Mouse (Mus musculus) splenic B cell, adult 2 months (primary cell): ENCODE data around the gene Tmem269.

Experiments
- DNase-seq: peaks from one replicate; pipeline ENCODE4 v3.0.0-alpha.2; 2011; ENCODE audit warnings: low read depth, low spot score
- H3K27me3 ChIP-seq: 2 replicates; pipeline ENCODE4 v1.6.1; 2012; ENCODE audit warnings: mild to moderate bottlenecking, low read length, moderate library complexity, mixed read lengths; ENCODE audit not compliant: control insufficient read depth, poor library complexity, insufficient read depth, severe bottlenecking
- H3K36me3 ChIP-seq: 2 replicates; pipeline ENCODE4 v1.6.1; 2012; ENCODE audit warnings: mild to moderate bottlenecking, low read length, moderate library complexity, mixed read lengths; ENCODE audit not compliant: control insufficient read depth, poor library complexity, insufficient read depth, severe bottlenecking

Tmem269 gene

DNA sequence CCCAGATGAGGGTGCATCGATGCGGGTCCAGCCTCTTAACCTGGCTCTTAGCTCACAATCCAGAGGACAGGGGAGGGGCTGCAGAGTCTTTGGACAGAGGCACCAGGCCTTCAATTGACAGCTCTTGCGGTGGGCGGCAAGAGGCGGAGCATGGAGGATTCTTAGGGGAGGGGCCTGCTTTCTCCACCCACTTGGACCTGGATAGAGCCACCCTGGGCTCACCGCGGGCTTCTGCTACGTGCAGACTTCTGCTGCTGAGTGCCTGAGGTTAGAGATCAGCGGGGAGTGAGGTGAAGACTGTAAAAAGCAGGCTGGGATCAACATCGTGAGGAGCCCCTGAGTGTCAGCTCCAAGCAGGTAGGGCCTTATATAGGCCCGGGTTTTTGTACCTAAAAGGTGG is at the start of gene Tmem269:
Tmem269 (minus strand) TSS at position 49 of the 400 bp plus-strand sequence.
- no peak for DNase-seq
- no peaks in the 10 kb centered on the region for H3K36me3 ChIP-seq
- no peaks in the 10 kb centered on the region for H3K27me3 ChIP-seq

DNA sequence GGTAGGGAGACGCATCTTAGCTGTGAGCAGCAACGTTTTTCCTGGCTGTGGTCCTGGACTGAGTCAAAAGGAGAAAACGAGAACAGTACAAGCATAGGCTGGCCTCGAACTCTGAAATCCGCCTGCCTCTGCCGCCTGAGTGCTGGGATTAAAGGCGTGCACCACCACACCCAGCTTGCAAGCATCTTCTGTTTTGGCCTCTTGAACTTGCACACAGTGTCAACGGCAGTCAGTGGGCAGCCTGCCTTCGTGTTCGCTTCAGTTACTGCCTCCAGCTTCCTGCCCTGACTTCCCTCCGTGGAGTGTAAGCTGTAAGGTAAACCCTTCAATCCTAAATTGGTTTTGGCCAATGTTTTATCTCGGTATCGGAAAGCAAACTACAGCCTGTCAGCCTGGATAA is 48.6 kb upstream of the Tmem269 start:
- no peak for DNase-seq
- peaks cover 2% of the 10 kb centered on the region; the same call in 1 of the 2 replicates for H3K36me3 ChIP-seq
- no peaks in the 10 kb centered on the region for H3K27me3 ChIP-seq

DNA sequence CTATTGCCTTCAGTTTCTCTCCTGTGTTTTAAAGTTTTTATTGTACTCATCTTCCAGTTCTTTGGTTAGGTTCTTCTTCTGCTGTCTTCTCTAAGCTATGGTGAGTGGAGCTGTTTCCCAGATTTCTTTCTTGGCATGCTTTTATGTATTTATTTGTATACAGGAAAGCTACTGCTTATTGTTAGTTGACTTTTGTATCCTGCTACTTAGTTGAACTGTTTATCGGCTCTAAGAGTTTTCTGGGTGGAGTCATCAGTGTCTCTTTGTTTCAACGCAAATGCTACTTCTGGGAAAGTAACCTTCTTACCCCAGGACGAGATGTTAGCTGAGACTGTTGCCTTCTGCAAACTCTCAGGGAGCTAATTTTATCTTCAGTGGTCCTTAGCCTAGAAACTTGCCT is 45.4 kb upstream of the Tmem269 start:
- H3K27me3 ChIP-seq: no peaks in the 10 kb centered on the region
- H3K36me3 ChIP-seq: no peaks in the 10 kb centered on the region
- DNase-seq: no peak

DNA sequence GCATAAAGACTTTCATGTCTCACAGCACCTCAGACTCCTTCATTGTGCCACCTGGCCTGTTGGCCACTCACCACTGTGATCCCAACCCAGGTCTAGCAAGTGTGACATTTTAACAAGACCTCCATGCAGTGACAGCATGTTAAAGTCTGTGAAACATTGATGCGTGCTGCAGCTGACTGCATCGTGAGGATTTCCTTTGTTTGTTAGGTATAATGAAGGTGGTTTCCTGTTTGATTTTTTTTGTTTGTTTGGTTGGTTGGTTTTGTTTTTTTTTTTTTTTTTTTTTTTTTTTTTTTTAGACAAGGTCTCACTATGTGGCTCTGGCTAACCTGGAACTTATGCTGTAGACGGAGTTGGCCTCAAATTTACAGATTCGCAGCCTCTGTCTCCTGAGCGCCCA is 44.5 kb upstream of the Tmem269 start:
- Histone ChIP-seq H3K36me3 (no peaks in the 10 kb centered on the region), H3K27me3 (no peaks in the 10 kb centered on the region)
- DNase-seq: no peak

DNA sequence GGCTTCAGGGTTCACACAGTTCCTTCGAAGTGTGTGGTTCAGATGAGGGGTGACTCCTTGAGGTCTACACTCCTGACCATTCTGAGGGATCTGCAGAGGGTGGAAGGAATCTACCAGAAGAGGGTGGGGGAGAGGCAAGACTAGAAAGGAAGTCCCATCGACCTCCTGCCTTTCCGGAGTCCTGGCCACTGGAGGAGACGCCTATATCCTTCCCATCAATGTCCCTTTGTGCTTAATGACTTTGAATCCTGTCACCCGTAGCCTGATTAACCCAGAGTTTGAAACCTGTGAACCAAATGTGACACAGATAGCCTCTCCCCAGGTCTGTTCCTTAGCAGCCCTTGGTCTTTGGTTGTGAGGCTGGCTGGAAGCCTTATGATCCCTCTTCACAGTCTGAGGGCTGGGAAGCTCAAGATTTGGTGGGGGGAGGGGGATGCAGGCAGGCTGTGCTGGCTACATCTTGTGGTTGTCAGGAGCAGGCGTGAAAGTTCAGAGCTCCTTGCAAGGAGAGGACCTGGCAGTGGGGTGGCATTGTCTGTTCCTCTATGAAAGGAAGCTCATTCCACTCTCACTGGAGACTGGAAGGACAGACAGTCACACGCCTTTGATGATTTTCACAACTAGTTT is 43.2 kb upstream of the Tmem269 start:
- no peaks in the 10 kb centered on the region for H3K36me3 ChIP-seq
- H3K27me3 ChIP-seq: no peaks in the 10 kb centered on the region
- no peak for DNase-seq

DNA sequence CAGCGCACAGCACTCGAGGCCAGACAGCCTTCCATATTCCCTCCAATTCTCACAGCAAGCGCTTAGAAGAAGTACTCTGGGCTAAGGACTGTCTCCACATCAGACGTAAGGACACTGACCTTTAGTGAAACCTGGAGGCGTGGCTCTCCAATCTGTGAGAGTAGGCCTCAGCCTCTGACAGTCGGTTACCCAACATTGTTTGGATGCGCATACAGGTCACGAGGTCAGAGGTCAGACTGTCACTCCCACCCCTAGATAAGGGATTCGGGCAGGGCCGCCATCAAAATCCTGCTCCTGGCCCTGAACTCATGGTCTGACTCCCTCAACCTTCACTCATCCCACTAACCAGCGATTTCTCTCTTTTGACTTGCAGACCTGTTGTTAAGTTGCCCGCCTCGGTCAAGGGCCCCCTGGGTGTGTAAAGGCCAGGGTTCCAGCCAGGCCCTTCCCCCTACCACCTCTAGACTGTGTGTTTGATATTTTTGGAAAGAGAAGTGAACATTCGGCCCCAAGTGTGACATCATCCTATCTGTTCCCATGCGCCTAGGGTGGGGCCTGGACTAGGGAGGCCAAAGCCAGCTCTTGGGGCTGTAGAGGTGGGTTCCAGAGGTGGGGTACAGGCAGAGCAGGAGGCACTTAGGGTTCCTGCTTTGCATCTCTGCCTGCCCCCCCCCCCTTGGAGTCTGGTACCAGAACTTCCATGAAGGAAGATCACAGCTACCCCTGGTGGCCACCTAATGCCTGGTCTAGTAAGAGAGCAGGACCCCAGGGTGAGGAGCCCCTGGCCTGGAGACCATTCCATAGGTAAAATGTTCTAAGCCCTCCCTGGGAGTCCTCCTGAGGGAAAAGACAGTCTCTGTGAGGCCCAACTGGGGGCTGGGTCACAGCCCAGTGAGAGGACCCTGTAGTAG is 41.6 kb upstream of the Tmem269 start:
- DNase-seq: no peak
- Histone ChIP-seq H3K27me3 (no peaks in the 10 kb centered on the region), H3K36me3 (no peaks in the 10 kb centered on the region)

DNA sequence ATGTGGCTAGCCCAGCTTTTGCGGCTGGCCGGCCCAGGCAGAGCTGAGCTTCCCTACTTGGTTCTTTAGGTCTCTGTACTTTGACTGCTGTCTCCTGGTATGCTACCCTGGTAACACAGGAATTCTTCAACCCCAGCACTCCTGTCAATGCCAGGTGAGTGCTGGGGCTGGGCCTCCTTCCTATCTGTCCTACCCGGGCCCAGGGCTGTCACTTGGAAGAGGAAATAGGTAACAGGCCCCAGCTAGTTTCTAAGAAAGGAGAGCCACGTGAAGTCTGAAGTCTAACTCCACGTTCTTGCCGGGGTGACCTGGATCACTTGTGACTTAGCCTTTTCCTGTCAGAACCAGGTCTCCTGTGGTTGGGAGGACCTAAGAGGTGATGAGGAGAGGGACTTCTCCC is 39.1 kb upstream of the Tmem269 start:
- no peaks in the 10 kb centered on the region; the same call in 1 of the 2 replicates for H3K27me3 ChIP-seq
- no peaks in the 10 kb centered on the region for H3K36me3 ChIP-seq
- DNase-seq: no peak

DNA sequence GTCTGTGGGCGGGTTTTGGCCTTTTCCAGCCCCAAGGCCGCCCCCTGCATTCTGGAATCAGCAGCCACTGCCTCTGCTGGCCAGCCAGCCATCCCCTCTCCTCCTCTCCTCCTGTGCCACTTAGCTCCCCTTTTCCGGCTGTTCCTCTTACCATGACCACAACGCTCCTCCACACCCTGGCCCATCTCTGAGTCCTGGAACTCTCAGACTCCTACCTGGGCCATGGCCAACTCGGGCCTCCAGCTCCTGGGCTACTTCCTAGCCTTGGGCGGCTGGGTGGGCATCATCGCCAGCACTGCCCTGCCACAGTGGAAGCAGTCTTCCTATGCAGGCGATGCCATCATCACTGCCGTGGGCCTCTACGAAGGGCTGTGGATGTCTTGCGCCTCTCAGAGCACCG is 37.3 kb upstream of the Tmem269 start, which contains the start of gene Cldn19:
Cldn19 (plus strand) TSS at position 64 of the 400 bp plus-strand sequence.
- no peaks in the 10 kb centered on the region; the same call in 1 of the 2 replicates for H3K27me3 ChIP-seq
- no peaks in the 10 kb centered on the region for H3K36me3 ChIP-seq
- no peak for DNase-seq

DNA sequence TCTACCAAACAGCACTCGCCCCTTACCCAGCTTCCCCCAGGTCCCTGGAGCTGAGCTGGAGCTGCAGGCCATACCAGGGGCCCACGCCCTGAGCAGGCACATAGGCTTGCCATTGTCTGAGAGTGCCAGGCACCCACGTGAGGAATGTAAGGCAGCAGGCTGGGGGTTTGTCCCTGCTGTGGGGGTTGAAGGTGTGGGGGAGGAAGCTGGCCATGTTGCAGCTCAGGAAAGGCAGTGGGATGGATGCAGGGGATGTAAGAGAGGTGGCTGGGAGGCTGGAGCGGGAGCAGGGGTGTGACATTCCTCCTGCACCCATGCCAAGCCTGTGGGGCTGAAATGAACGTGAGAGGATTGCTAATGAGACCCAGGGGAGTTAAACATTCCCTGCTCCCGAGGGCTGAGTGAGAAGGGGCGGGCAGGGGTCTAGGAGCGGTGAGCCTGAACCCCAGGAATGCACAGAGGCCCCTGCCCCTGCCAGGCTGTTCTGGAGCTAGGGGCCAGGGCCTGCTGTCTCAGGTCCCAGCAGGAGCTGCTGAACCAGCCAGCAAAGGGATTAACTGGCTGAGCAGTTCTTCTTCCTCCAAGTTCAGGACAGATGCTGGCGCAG is 36.1 kb upstream of the Tmem269 start:
- no peak for DNase-seq
- no peaks in the 10 kb centered on the region; the same call in 1 of the 2 replicates for H3K27me3 ChIP-seq
- no peaks in the 10 kb centered on the region for H3K36me3 ChIP-seq

DNA sequence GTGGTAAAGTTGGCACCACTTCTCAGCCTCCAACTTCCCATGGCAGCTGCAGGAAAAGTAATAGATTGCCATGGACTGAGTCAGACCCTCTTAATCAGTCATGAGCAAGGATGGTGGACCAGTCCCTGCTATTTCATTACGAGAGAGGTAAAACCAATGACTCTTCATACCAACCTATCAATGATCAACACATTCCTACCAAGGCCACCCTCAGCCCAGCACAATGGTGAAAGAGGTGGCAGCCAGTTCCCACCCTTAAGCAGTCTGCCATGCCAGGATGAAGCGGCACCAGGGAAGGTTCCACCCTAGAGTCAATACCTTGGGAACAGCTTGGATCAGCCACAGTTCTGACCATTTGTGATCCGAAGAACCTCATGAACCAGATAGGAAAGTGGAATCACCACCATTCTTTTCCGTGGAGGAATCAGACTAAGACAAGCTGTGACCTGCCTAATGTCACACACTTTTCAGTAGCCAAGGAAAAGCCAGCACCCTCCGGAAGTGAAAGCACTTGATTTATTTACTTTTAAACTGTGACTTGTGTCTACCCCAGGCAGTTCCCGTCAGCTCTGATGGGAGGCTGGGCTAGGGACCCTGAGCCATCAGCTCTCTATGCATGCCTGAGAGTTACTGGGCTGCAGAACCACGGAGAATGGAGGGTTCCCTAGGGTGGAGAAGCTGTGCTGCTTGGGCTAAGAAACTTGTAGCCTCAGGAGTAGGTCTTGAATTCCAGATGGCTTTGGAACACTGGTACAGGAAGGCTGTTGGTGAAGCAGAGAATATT is 34.2 kb upstream of the Tmem269 start:
- no peak for DNase-seq
- H3K27me3 ChIP-seq: no peaks in the 10 kb centered on the region; the same call in 1 of the 2 replicates

DNA sequence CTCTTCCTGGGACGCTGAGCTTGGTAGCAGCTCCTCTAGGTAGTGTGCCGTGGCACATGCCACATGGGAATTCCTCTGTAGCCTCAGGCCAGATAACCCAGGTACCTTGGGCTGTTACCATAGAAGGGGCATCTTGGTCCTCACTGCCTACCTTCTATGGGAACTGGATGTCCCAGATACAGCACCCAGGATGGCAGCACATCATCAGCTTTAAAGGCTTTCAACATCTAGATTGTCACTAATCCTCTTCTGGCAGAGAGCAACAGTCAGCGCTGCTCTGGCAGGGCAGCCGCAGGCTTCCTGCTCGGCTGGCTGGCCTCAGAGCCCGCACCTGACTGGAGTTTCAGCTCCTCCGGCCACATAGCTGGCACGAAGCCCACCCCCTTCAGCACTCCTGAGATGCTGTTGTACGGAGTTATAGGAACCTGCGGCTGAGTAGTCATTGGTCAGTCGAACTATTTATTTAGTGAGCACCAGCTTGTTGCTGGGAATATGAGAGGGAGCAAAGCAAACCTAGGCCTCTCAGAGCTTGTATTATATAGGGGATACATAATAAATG is 30.5 kb upstream of the Tmem269 start:
- Histone ChIP-seq H3K36me3 (no peaks in the 10 kb centered on the region), H3K27me3 (no peaks in the 10 kb centered on the region; the same call in 1 of the 2 replicates)
- no peak for DNase-seq

More for the DNA sequence above, 34.2 kb upstream of the Tmem269 start:
- H3K36me3 ChIP-seq: no peaks in the 10 kb centered on the region

DNA sequence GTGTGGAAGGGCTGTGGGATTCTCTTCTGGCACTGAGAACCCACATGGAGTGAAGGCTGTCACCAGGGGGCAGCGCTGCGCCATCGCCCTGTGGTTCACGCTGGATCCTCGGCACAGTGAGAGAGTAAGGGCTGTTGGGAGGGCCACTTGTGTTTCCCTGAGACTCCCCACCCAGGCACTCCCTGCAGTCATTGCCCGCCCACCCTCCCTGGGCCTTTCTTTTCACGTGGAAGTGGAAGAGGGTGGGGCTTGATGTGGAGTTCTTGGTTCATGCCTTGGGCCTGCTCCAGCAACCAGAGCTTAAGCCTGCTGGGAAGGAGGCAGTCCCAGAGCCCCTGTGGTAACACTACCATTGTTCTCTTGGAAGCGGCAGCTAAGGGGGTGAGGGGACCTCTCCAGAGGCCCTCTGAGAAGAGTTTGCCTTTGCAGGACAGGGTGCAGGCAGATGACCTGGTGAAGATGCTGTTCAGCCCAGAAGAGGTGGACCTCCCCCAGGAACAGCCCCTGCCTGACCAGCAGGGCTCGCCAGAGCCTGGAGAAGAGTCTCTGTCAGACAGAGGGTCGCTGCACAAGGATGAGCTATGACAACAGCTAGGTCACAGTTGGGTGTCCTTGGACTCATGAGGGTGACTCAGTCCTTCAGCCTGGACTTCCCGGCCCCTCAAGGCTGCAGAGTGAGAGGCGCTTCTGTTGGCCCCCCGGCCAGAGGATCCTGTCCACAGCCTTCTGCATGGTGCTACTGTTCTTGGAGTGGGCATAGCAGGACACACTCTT is 29.6 kb upstream of the Tmem269 start:
- peak; percentile 72 for DNase-seq
- Histone ChIP-seq H3K36me3 (no peaks in the 10 kb centered on the region), H3K27me3 (no peaks in the 10 kb centered on the region; the same call in 1 of the 2 replicates)

DNA sequence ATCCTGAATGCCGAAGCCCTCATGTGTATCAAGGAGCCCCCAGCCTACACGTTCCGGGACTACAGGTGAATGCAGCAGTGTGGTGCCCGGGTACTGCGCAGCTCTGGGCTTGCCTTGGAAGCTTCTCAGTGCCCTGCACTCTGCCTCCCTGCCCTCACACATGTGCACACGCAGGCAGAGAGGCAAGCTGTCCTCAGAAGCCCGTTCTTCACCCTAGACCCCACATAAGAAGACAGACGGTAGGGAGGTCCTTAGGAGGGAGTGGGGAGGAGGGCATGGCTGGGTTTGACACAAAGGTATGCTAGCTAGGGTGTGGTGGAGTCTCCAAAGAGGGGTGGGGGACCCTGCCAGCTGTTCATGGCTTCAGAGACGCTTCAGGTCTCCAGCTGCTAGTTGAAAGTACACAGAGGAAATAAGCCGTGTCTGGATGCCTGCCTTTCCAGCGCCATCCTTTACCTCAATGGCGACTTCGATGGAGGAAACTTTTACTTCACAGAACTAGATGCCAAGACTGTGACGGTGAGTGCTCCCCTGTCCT is 28.7 kb upstream of the Tmem269 start:
- no peaks in the 10 kb centered on the region for H3K36me3 ChIP-seq
- no peaks in the 10 kb centered on the region for H3K27me3 ChIP-seq
- no peak for DNase-seq
